ENCODE assay signal across 8 mouse cellular contexts in the genomic region with DNA sequence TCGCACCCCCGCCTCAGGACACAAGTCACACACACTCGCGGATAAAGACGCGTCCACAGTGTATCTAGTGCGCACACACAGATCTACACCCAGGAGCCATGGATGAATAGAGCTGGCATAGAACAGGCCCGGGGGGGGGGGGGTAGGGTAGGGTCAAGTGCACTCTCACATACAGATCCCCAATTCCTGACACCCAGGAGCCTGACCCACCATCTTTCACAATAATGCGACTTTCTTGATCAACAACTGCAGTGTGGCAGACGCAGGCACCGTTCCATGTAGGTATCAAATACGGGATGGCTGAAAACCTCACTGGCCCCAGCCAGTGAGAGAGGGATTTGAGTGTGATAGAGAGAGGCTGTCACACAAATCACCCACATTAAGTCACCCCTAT. TPM values are rescaled to one million over a fixed set of nuclear protein-coding genes. Genes with fewer than 3 reads are reported as not detected.
DNase-seq lines count a peak whose midpoint lies in the region; ATAC-seq and TF ChIP-seq lines count a peak whose summit lies in the region.

No protein-coding gene starts in this region.

- peak overlapping the region; percentile 93 for H3K4me2 ChIP-seq in heart, embryonic 13.5 days
- H3K4me2 ChIP-seq in forebrain, embryonic 16.5 days (ENCODE audit: low read length) = peak overlapping the region; percentile 81
- peak overlapping the region; percentile 66 for H3K4me2 ChIP-seq in liver, embryonic 16.5 days (ENCODE audit: low read depth, low read length)

- H3K4me1 ChIP-seq in heart, embryonic 13.5 days = peaks cover 41% of the 10 kb centered on the region
- peaks cover 0 to 17% of the 10 kb centered on the region in 2 experiments; a peak in 2 of 4 replicates for H3K4me1 ChIP-seq in ES-E14 (ENCODE audit: control insufficient read depth in 2 of 2, insufficient read depth in 2 of 2, low read length in 2 of 2, poor library complexity in 1 of 2)
- H3K4me1 ChIP-seq in forebrain, embryonic 16.5 days (replicated peaks; ENCODE audit: control insufficient read depth, insufficient read depth, low read length) = peaks cover 28% of the 10 kb centered on the region
- H3K4me1 ChIP-seq in liver, embryonic 16.5 days (ENCODE audit: control insufficient read depth, low read depth, low read length) = peaks cover 2% of the 10 kb centered on the region; the same call in 1 of the 2 replicates

- H3K27me3 ChIP-seq in heart, embryonic 13.5 days (replicated peaks) = no peaks in the 10 kb centered on the region
- no peaks in the 10 kb centered on the region for H3K27me3 ChIP-seq in forebrain, embryonic 16.5 days (replicated peaks; ENCODE audit: control insufficient read depth, insufficient read depth, low read length)
- peaks cover 28% of the 10 kb centered on the region for H3K27me3 ChIP-seq in liver, embryonic 16.5 days (ENCODE audit: control insufficient read depth, insufficient read depth, low read depth, low read length)

- H3K9me3 ChIP-seq in heart, embryonic 13.5 days = no peaks in the 10 kb centered on the region
- no peaks in the 10 kb centered on the region for H3K9me3 ChIP-seq in ES-E14 (ENCODE audit: control insufficient read depth, insufficient read depth, low read depth, low read length)
- no peaks in the 10 kb centered on the region for H3K9me3 ChIP-seq in forebrain, embryonic 16.5 days (ENCODE audit: control insufficient read depth, low read length)
- no peaks in the 10 kb centered on the region for H3K9me3 ChIP-seq in liver, embryonic 16.5 days (replicated peaks; ENCODE audit: control insufficient read depth, low read length)

- H3K9ac ChIP-seq in heart, embryonic 13.5 days = peak overlapping the region; percentile 84
- H3K9ac ChIP-seq in ES-E14 (ENCODE audit: insufficient read depth, low read depth, low read length, poor library complexity, severe bottlenecking) = peak overlapping the region; percentile 84
- H3K9ac ChIP-seq in forebrain, embryonic 16.5 days (replicated peaks; ENCODE audit: low read depth, low read length) = peak overlapping the region; percentile 89
- H3K9ac ChIP-seq in liver, embryonic 16.5 days (ENCODE audit: low read depth, low read length) = no peak overlapping the region; the same call in 1 of the 2 replicates

- intact Hi-C loops in gastrocnemius, postnatal 36 days (cut with DNase I) = no loop called here
- intact Hi-C loops in gastrocnemius, postnatal 14 days (cut with DNase I; ENCODE audit: low total_unique reads) = no loop called here

- peak overlapping the region; percentile 60 for H3K4me3 ChIP-seq in heart, embryonic 13.5 days
- H3K4me3 ChIP-seq in ES-E14 (ENCODE audit: insufficient read depth in 1 of 2, low read depth in 1 of 2, low read length in 2 of 2, poor library complexity in 1 of 2, severe bottlenecking in 1 of 2) = peak overlapping the region; percentile 69 to 86
- H3K4me3 ChIP-seq in forebrain, embryonic 16.5 days (replicated peaks; ENCODE audit: low read length) = peak overlapping the region; percentile 63
- peak overlapping the region; percentile 56 for H3K4me3 ChIP-seq in liver, embryonic 16.5 days (ENCODE audit: low read depth, low read length)

- peaks cover 14% of the 10 kb centered on the region for H3K36me3 ChIP-seq in heart, embryonic 13.5 days
- peaks cover 5% of the 10 kb centered on the region; the same call in 1 of the 2 replicates for H3K36me3 ChIP-seq in ES-E14 (ENCODE audit: control insufficient read depth, insufficient read depth, low read length, poor library complexity, severe bottlenecking)
- no peaks in the 10 kb centered on the region for H3K36me3 ChIP-seq in forebrain, embryonic 16.5 days (ENCODE audit: control insufficient read depth, insufficient read depth)
- H3K36me3 ChIP-seq in liver, embryonic 16.5 days (ENCODE audit: control insufficient read depth, insufficient read depth) = no peaks in the 10 kb centered on the region

- ATAC-seq in heart, embryonic 13.5 days (ENCODE audit: extremely low read depth, insufficient number of reproducible peaks, low FRiP score, low TSS enrichment) = no peak
- peak; percentile 41; the same call in 1 of the 2 replicates for ATAC-seq in forebrain, embryonic 16.5 days
- no peak for ATAC-seq in liver, embryonic 16.5 days (ENCODE audit: low read depth)

- no peak overlapping the region for H3K27ac ChIP-seq in heart, embryonic 13.5 days (replicated peaks)
- H3K27ac ChIP-seq in ES-E14 (ENCODE audit: insufficient read depth, low read depth, low read length, poor library complexity, severe bottlenecking) = no peak overlapping the region
- H3K27ac ChIP-seq in forebrain, embryonic 16.5 days (ENCODE audit: low read length) = no peak overlapping the region; the same call in 1 of the 2 replicates
- H3K27ac ChIP-seq in liver, embryonic 16.5 days (ENCODE audit: low read length) = no peak overlapping the region

- 2% methylated on average over 12 of the region's 12 CpGs for WGBS in heart, embryonic 13.5 days
- WGBS in forebrain, embryonic 16.5 days = 6% methylated on average over 12 of the region's 12 CpGs
- 6% methylated on average over 12 of the region's 12 CpGs for WGBS in liver, embryonic 16.5 days (ENCODE audit: insufficient replicate concordance)

- in situ Hi-C loops in ES-E14 (cut with MboI; ENCODE audit: low sequenced_read_pairs in 2 of 2, unreplicated experiment in 2 of 2) = no loop called here

- DNase-seq in heart, adult 8-10 months (ENCODE audit: low spot score) = no peak
- no peak for DNase-seq in ES-E14 (ENCODE audit: low read depth, low spot score)
- no peak for DNase-seq in gastrocnemius, postnatal 36 days
- DNase-seq in ovary, postnatal 14 days (ENCODE audit: low spot score) = no peak
- DNase-seq in gastrocnemius, postnatal 14 days = no peak

TF ChIP-seq in ES-E14, 5 proteins besides CTCF, POLR2A, EP300 and RAD21:
- TF ChIP-seq HCFC1 (IDR thresholded peaks at IDR 0.05; ENCODE audit: borderline replicate concordance, insufficient read depth, low read length) (no peak), ZNF384 (IDR thresholded peaks at IDR 0.05; ENCODE audit: low read depth, low read length) (no peak), ZC3H11A (IDR thresholded peaks at IDR 0.05; ENCODE audit: borderline replicate concordance, low read depth, low read length) (no peak), MAFK (IDR thresholded peaks at IDR 0.05; ENCODE audit: insufficient read depth, low read depth, low read length) (no peak), CHD2 (IDR thresholded peaks at IDR 0.05; ENCODE audit: low read depth, low read length) (no peak)

RNA-seq across cellular contexts. Expression of a gene that starts 31.6 kb away (rescaled TPM):
- 2.9 and 3.7 TPM in 2 replicates for polyA plus RNA-seq in heart, embryonic 13.5 days (2015; fragmentation: Nextera tagmentation; extraction: Ambion mirVana)
- 1 to 10 TPM; 3.8 to 4.1 (median 3.9) TPM for total RNA-seq in heart, adult 8-10 months (2022)
- total RNA-seq in ES-E14 (2012; rRNA removed) = 16.1 and 19.1 TPM in 2 replicates
- polyA plus RNA-seq in forebrain, embryonic 16.5 days (2015; fragmentation: Nextera tagmentation; extraction: Ambion mirVana) = 3.9 and 4.8 TPM in 2 replicates
- polyA plus RNA-seq in liver, embryonic 16.5 days (2015; fragmentation: Nextera tagmentation; extraction: Ambion mirVana) = 15.8 and 16.3 TPM in 2 replicates
- total RNA-seq in gastrocnemius, postnatal 36 days (2021) = 10 to 100 TPM in 1 of 2 experiments, 1 to 10 TPM in 1; 5.3 to 12.2 TPM
- total RNA-seq in gastrocnemius, postnatal 14 days (2021) = 10 to 100 TPM in 1 of 2 experiments, 1 to 10 TPM in 1; 5.4 to 16.3 TPM

RNA-seq across cellular contexts. Expression of a gene that starts 37.1 kb away (rescaled TPM):
- 5.2 and 5.7 TPM in 2 replicates for polyA plus RNA-seq in heart, embryonic 13.5 days (2015; fragmentation: Nextera tagmentation; extraction: Ambion mirVana)
- total RNA-seq in heart, adult 8-10 months (2022) = 10 to 100 TPM; 25.0 to 36.6 (median 28.1) TPM
- total RNA-seq in ES-E14 (2012; rRNA removed) = 21.8 and 23.2 TPM in 2 replicates
- 8.5 and 10.2 TPM in 2 replicates for polyA plus RNA-seq in forebrain, embryonic 16.5 days (2015; fragmentation: Nextera tagmentation; extraction: Ambion mirVana)
- 0.57 and 0.87 TPM in 2 replicates for polyA plus RNA-seq in liver, embryonic 16.5 days (2015; fragmentation: Nextera tagmentation; extraction: Ambion mirVana)
- 10 to 100 TPM; 19.3 to 19.6 TPM for total RNA-seq in gastrocnemius, postnatal 36 days (2021)
- 10 to 100 TPM; 21.9 to 25.7 TPM for total RNA-seq in gastrocnemius, postnatal 14 days (2021)
